Mouse (Mus musculus) heart, postnatal 0 days (tissue): ENCODE measurements around the gene Gm28038. TPM values are rescaled to one million over a fixed set of nuclear protein-coding genes. Genes with fewer than 3 reads are reported as not detected.

ENCODE experiments used
- ATAC-seq: fragments of 200-750 bp; cut with Nextera tagmentation; 2 replicates; pipeline ENCODE4 v1.8.0; 2017; ENCODE audit warnings: low read depth, moderate number of reproducible peaks, moderate library complexity; ENCODE audit not compliant: insufficient read depth
- DNase-seq: peaks from one replicate; pipeline ENCODE4 v3.0.0-alpha.2; 2016; ENCODE audit warnings: low spot score
- H3K27ac ChIP-seq: fragments of 300-500 bp; sonication (generic); 2 replicates; pipeline ENCODE4 v1.5.1; 2014; ENCODE audit warnings: low read depth, mild to moderate bottlenecking
- H3K27me3 ChIP-seq: fragments of 300-500 bp; sonication (generic); 2 replicates; pipeline ENCODE4 v1.6.1; 2014; ENCODE audit warnings: low read length, mixed read lengths; ENCODE audit not compliant: control insufficient read depth, insufficient read depth
- H3K36me3 ChIP-seq: fragments of 300-500 bp; sonication (generic); replicated peaks from 2 replicates; pipeline ENCODE4 v1.6.1; 2014; ENCODE audit warnings: low read length, mixed read lengths; ENCODE audit not compliant: control insufficient read depth, insufficient read depth
- H3K4me1 ChIP-seq: fragments of 300-500 bp; sonication (generic); 2 replicates; pipeline ENCODE4 v1.6.1; 2014; ENCODE audit warnings: antibody characterized with exemption; ENCODE audit not compliant: control insufficient read depth, insufficient read depth
- H3K4me2 ChIP-seq: fragments of 300-500 bp; sonication (generic); 2 replicates; pipeline ENCODE4 v1.6.1; 2014; ENCODE audit warnings: low read depth, mild to moderate bottlenecking, low read length, moderate library complexity
- H3K4me3 ChIP-seq: fragments of 300-500 bp; sonication (generic); 2 replicates; pipeline ENCODE4 v1.5.1; 2014; ENCODE audit warnings: low read depth, low read length
- H3K9ac ChIP-seq: fragments of 300-500 bp; sonication (generic); replicated peaks from 2 replicates; pipeline ENCODE4 v1.6.1; 2014; ENCODE audit warnings: low read depth, low read length, mixed read lengths
- H3K9me3 ChIP-seq: fragments of 300-500 bp; sonication (generic); replicated peaks from 2 replicates; pipeline ENCODE4 v1.6.1; 2016; ENCODE audit warnings: low read length; ENCODE audit not compliant: control insufficient read depth
- CTCF ChIP-seq: IDR thresholded peaks from 2 replicates; pipeline ENCODE4 v1.5.1; 2016; ENCODE audit warnings: antibody characterized with exemption, control low read depth, low read depth
- EP300 ChIP-seq: IDR thresholded peaks from 2 replicates; pipeline ENCODE4 v1.6.1; 2016; ENCODE audit warnings: antibody characterized with exemption, low read depth
- WGBS: fragments of 180-500 bp; shearing (Covaris S2); extraction: QIAGEN DNeasy Blood & Tissue Kit; methylation state at CpG from one replicate; pipeline ENCODE4 v1.1.7; 2014; 5-methylcytosine and 5-hydroxymethylcytosine counted together
- polyA plus RNA-seq: library from polyadenylated mRNA; unstranded; fragments of >200 nt; fragmentation: Nextera tagmentation; extraction: Ambion mirVana; gene quantifications from 2 replicates; pipeline ENCODE4 v1.2.1, GENCODE M21; 2015
- total RNA-seq: library from RNA; depleted of rRNA; stranded (reverse); fragments of >200 nt; gene quantifications from 2 replicates; pipeline ENCODE4 v1.2.3, GENCODE M21; 2014; ENCODE audit warnings: low replicate concordance

The Gm28038 gene
- total and polyA plus RNA-seq, 2 experiments from 2014 or later = not detected

DNA sequence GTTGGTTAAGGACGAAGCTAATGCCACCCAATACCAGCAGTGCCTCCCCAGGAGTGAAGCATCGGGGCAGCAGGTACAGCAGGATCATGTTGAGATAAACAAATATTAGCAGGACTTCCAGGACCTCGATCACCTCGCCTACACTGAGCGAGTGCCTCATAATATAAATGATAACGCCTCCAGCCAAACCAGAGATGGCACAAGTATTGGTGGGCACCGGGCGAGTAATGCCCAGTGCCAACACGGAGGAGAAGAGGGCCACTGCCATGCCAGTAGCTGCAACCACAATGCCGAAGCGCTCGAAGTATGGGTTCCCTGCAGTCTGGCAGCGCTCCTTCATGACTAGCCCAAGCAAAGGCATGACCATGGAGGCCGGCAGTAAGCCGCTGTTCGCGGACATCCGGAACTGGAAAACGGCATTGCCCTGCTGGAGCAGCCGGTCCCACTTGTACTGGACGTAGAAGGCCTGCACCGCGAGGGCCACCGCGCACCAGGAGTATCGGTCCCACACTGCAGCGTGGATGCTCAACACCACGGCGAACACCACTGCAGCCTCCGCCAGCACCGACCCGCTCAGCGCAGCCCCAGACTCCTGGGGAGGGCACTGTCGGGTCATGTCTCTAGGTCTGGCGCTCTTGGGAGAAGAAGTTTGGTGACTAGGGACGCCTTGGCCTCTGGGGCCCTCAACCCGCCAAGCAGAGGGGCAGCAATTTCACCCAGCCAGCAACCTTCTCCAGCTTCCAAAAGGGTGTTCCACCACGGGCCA is 4.8 kb downstream of the Gm28038 start:
- Histone ChIP-seq H3K27me3 (no peaks in the 10 kb centered on the region), H3K4me3 (peak overlapping the region; percentile 84), H3K27ac (peak overlapping the region; percentile 58), H3K9me3 (no peaks in the 10 kb centered on the region), H3K4me1 (peaks cover 9% of the 10 kb centered on the region; the same call in 1 of the 2 replicates), H3K4me2 (peak overlapping the region; percentile 84), H3K9ac (peak overlapping the region; percentile 67), H3K36me3 (peaks cover 7% of the 10 kb centered on the region; the same call in 1 of the 2 replicates)
- DNase-seq (no peak), ATAC-seq (peak; percentile 34)
- 12% methylated on average over 38 of the region's 38 CpGs for WGBS
- no peak for TF ChIP-seq CTCF
- TF ChIP-seq EP300 = no peak

- Histone ChIP-seq H3K4me1 (peaks cover 9% of the 10 kb centered on the region; the same call in 1 of the 2 replicates), H3K36me3 (peaks cover 7% of the 10 kb centered on the region; the same call in 1 of the 2 replicates), H3K9me3 (no peaks in the 10 kb centered on the region), H3K27ac (peak within 1 kb of the TSS; percentile 69), H3K4me2 (peak within 1 kb of the TSS; percentile 84), H3K27me3 (no peaks in the 10 kb centered on the region), H3K9ac (peak within 1 kb of the TSS; percentile 67), H3K4me3 (peak within 1 kb of the TSS; percentile 84)
- peak; percentile 88 for DNase-seq
- WGBS = under 1% methylated on average over 65 of the region's 68 CpGs
- no peak for TF ChIP-seq EP300
- TF ChIP-seq CTCF = no peak
- ATAC-seq = peak; percentile 96
These were observed 5.6 kb downstream of the Gm28038 start, which contains the start of the genes Dolk and Nup188 for GRCm38 (mm10) chr2:30286192-30287026. Gene Dolk, minus strand, starts transcription at chr2:30286334. Gene Nup188, plus strand, starts transcription at chr2:30286397.

- no peak overlapping the region for H3K27ac ChIP-seq
- 2% methylated on average over 10 of the region's 10 CpGs for WGBS
- no peak for DNase-seq
- TF ChIP-seq CTCF (no peak), EP300 (no peak)
- H3K9ac ChIP-seq = peak overlapping the region; percentile 67
- no peaks in the 10 kb centered on the region for H3K27me3 ChIP-seq
- peaks cover 9% of the 10 kb centered on the region; the same call in 1 of the 2 replicates for H3K4me1 ChIP-seq
- H3K36me3 ChIP-seq = peaks cover 7% of the 10 kb centered on the region; the same call in 1 of the 2 replicates
- ATAC-seq = no peak
- peak overlapping the region; percentile 84 for H3K4me3 ChIP-seq
- peak overlapping the region; percentile 84 for H3K4me2 ChIP-seq
- H3K9me3 ChIP-seq = no peaks in the 10 kb centered on the region
These were observed 6.2 kb downstream of the Gm28038 start for GRCm38 (mm10) chr2:30287027-30287373.

DNA sequence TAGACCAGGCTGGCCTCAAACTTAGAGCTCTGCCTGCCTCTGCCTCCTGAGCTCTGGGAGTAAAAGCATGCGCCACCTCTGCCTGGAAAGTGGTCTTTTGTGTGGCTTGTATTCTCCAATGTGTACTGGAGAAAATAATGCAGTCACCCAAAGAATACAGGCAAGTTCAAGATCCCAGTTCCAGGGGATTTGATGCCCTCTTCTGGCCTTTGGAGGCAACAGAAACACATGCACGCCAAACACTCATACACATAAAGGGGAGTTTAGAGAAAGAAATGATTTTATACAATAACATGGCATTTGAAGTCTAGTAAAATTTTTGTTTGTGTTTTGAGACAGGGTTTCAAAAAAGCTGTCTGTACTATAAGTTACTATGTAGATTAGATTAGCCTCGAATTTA is 18.7 kb downstream of the Gm28038 start:
- 70% methylated on average over 3 of the region's 3 CpGs for WGBS
- TF ChIP-seq EP300 (no peak), CTCF (peak; percentile 44)
- ATAC-seq (no peak), DNase-seq (peak; percentile 8)
- Histone ChIP-seq H3K36me3 (peaks cover 66% of the 10 kb centered on the region), H3K4me3 (no peak overlapping the region), H3K4me1 (0 out of 2 replicates have a peak, but pooled peaks cover 2% of the 10 kb centered on the region), H3K9me3 (no peaks in the 10 kb centered on the region), H3K4me2 (no peak overlapping the region), H3K27me3 (no peaks in the 10 kb centered on the region), H3K27ac (no peak overlapping the region), H3K9ac (no peak overlapping the region)

GRCm38 (mm10) chr2:30299966-30300365 is 19.1 kb downstream of the Gm28038 start:
- TF ChIP-seq EP300 (no peak), CTCF (no peak)
- WGBS = 78% methylated on average over 5 of the region's 5 CpGs
- Histone ChIP-seq H3K4me2 (no peak overlapping the region), H3K27ac (no peak overlapping the region), H3K9me3 (no peaks in the 10 kb centered on the region), H3K27me3 (no peaks in the 10 kb centered on the region), H3K36me3 (peaks cover 71% of the 10 kb centered on the region), H3K4me3 (no peak overlapping the region), H3K9ac (no peak overlapping the region), H3K4me1 (no peaks in the 10 kb centered on the region)
- no peak for DNase-seq
- no peak for ATAC-seq
